Mouse (Mus musculus) B cell, adult 2 months (primary cell): ENCODE results near the gene Gp5.
A peak's percentile ranks its signal among the peaks of the same experiment; 100 is the strongest.

Experiments used
- DNase-seq, 2 experiments: peaks; one replicate each; pipeline ENCODE4 v3.0.0; 2022

The Gp5 gene

GRCm38 (mm10) chr16:30278406-30278805 is 32.2 kb downstream of the Gp5 start:
- DNase-seq = no peak

GRCm38 (mm10) chr16:30275558-30276340 is 34.8 kb downstream of the Gp5 start:
- no peak for DNase-seq

- DNase-seq = no peak
Observed at GRCm38 (mm10) chr16:30273065-30273464, 37.5 kb downstream of the Gp5 start.

- DNase-seq = peak; percentile 14 to 26
Observed at GRCm38 (mm10) chr16:30271941-30272595, 38.5 kb downstream of the Gp5 start.

GRCm38 (mm10) chr16:30271223-30271761 is 39.3 kb downstream of the Gp5 start:
- DNase-seq = no peak

- no peak for DNase-seq
Observed at GRCm38 (mm10) chr16:30267359-30267758, 43.2 kb downstream of the Gp5 start, which contains the start of gene Cpn2. Cpn2 (minus strand) TSS chr16:30267499.

- DNase-seq = no peak
Observed at GRCm38 (mm10) chr16:30266561-30266960, 44.0 kb downstream of the Gp5 start.

- no peak for DNase-seq
Observed at GRCm38 (mm10) chr16:30265611-30266010, 45.0 kb downstream of the Gp5 start.

DNA sequence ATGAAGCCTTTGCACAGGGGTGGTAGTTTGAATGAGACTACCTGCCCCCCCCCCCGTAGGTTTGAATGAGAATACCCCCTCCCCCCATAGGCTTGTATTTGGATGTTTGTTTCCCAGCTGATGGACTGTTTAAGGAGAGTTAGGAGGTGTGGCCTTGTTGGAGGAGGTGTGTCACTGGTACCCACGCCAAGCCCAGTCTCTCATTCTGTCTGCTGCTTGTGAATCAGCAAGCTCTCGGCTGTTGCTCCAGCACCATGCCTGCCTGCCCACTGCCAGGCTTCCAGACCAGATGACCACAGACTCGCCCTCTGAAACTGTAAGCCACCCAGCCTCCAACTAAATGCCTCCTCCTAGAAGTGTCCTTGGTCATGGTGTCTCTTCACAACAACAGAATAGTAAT is 47.4 kb downstream of the Gp5 start:
- DNase-seq = no peak

DNA sequence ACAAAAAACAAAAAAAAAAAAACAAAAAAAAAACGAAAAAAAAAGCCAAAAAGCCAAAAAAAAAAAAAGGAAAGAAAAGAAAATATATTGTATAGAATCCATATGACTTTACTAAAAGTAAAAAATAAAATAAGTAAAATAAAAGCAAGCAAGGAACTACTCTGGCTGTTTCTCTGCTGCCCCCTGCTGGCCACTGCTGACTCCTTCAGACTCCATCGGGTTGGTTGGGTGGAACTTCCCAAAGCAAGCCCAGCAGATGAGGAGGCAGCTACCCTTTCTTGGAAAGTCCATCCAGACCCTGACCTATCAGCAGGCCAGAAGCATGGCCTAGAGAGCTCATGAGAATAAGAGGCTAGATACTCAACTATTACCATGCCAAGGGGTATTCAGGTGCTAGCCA is 47.9 kb downstream of the Gp5 start:
- peak; percentile 76 to 77 for DNase-seq

DNA sequence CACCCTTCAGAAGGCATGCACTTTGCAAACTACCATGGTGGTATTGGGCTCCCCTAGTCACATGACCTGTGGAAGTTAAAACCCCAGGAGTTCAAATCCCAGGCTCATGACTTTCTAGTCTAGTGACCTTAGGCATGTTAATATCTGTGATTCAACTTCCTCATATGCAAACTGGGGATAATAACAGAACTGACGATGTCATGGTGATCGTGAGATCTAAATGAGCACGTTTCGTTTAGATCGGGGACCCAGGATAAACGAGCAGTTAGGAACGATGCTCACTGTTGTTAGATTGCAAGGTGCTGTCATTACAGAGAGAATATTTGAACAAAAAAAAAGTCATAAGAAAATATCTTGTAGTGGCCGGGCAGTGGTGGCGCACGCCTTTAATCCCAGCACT is 48.4 kb downstream of the Gp5 start:
- no peak for DNase-seq

DNA sequence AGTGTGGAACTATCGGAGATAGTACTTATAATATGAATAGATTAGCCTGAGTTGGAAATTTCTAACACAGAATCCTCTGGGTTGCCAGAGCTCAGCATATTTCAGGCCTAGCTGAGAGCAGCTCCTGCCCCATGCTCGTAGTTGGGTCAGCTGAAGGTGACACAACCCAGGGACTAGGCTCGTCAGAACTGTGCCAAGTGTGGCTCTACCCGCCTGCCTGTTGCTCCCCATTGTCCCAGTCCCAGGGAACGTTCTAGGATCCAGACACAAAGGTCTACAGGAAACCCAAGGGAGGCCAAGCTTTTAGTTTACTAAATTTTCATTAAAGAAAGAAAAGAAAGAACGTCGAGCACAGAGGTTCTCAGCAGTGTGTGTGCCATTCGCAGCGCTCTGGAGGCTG is 49.2 kb downstream of the Gp5 start:
- no peak for DNase-seq

- DNase-seq = no peak
Observed at GRCm38 (mm10) chr16:30260012-30260635, 50.5 kb downstream of the Gp5 start.

DNA sequence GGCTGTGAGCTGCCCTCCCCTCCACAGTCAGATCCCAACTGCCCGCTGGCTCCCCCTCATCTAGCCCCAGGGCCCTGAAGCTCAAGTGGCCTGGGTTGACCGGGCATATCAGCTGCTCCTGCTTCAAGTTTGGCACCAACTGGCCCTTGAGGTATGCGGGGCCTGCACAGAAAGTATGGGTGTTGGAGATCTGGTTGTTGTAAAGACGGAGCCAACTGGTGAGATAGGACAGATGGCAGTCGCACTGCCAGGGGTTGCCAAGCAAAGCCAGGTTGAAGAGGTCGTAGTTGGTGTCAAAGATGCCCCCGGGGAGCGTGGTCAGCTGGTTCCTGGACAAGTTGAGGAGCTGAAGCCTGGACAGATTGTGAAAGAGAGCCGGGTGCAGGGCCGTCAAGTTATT is 51.1 kb downstream of the Gp5 start:
- DNase-seq = no peak

DNA sequence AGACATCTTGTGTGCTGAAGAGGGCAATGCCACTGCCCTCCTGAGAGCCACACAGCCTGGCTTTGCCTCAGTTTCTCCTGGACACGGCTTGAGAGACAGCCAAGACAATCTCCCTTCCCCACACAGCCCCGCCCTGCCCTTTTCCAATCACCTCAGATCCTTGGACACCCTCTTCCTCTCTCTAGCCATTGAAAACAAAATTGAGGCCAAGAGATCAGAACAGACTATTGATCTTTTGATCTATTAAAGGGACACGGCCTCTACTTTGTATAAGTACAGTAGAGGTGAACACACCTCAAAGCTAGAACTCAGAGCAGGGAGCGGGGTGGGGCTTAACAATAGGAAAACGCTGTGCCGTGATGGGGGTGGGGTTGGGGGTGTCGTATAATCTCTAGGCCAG is 52.1 kb downstream of the Gp5 start:
- no peak for DNase-seq

- DNase-seq = no peak
Observed at GRCm38 (mm10) chr16:30257718-30258117, 52.9 kb downstream of the Gp5 start.
